Mouse (Mus musculus) midbrain, embryonic 10.5 days (tissue): ENCODE measurements around the gene Pus1. TPM values are rescaled to one million over a fixed set of nuclear protein-coding genes. Genes with fewer than 3 reads are reported as not detected.
"Not testable (repeated sequence)": the region's sequence is repeated elsewhere in the genome, so short reads cannot be mapped to it uniquely, and the experiment has no call there.

Source experiments
- DNase-seq: peaks from one replicate; pipeline ENCODE4 v3.0.0-alpha.2; 2017; ENCODE audit warnings: low spot score
- H3K27ac ChIP-seq: fragments of 300-500 bp; sonication (generic); replicated peaks from 2 replicates; pipeline ENCODE4 v1.5.1; 2016; ENCODE audit warnings: mild to moderate bottlenecking
- H3K27me3 ChIP-seq: fragments of 300-500 bp; sonication (generic); 2 replicates; pipeline ENCODE4 v1.6.1; 2016; ENCODE audit warnings: low read depth, mild to moderate bottlenecking; ENCODE audit not compliant: poor library complexity, severe bottlenecking
- H3K36me3 ChIP-seq: fragments of 300-500 bp; sonication (generic); 2 replicates; pipeline ENCODE4 v1.6.1; 2016; ENCODE audit warnings: mild to moderate bottlenecking, moderate library complexity
- H3K4me1 ChIP-seq: fragments of 300-500 bp; sonication (generic); 2 replicates; pipeline ENCODE4 v1.6.1; 2016
- H3K4me3 ChIP-seq: fragments of 300-500 bp; sonication (generic); 2 replicates; pipeline ENCODE4 v1.5.1; 2016; ENCODE audit warnings: mild to moderate bottlenecking, moderate library complexity
- H3K9me3 ChIP-seq: fragments of 300-500 bp; sonication (generic); replicated peaks from 2 replicates; pipeline ENCODE4 v1.6.1; 2016; ENCODE audit warnings: mild to moderate bottlenecking
- WGBS: fragments of 180-500 bp; shearing (Covaris S2); methylation state at CpG from one replicate; pipeline ENCODE4 v1.1.7; 2016; 5-methylcytosine and 5-hydroxymethylcytosine counted together
- polyA plus RNA-seq: library from polyadenylated mRNA; unstranded; fragments of >200 nt; fragmentation: Nextera tagmentation; extraction: Ambion mirVana; gene quantifications from 2 replicates; pipeline ENCODE4 v1.2.1, GENCODE M21; 2016

Gene Pus1
- polyA plus RNA-seq, 1 experiment from 2014 or later, result 41.3 TPM

DNA sequence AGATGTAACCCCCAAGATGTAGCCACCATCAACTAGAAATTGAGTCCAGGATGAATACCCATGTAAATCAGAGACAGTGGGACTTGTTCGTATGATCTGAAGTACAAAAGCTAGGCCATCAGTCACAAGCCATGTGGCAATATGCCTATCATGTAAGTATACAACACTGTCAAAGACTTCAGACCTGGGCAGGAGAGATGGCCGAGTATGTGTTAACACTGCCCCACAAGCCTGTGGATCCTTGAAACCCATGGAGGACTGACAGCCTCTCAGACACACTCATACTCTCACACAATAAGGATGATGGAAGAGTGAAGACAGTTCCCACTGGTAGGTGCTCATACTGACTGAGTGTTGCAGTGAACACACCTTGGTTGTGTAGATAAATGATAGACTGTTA is 4.3 kb downstream of the Pus1 start:
- H3K27me3 ChIP-seq, result no peaks in the 10 kb centered on the region
- peaks cover 68% of the 10 kb centered on the region for H3K36me3 ChIP-seq
- H3K4me1 ChIP-seq, result peaks cover 32% of the 10 kb centered on the region
- no peak overlapping the region for H3K4me3 ChIP-seq
- no peak overlapping the region for H3K27ac ChIP-seq
- H3K9me3 ChIP-seq, result no peaks in the 10 kb centered on the region
- 87% methylated on average over 2 of the region's 2 CpGs for WGBS
- DNase-seq, result no peak

DNA sequence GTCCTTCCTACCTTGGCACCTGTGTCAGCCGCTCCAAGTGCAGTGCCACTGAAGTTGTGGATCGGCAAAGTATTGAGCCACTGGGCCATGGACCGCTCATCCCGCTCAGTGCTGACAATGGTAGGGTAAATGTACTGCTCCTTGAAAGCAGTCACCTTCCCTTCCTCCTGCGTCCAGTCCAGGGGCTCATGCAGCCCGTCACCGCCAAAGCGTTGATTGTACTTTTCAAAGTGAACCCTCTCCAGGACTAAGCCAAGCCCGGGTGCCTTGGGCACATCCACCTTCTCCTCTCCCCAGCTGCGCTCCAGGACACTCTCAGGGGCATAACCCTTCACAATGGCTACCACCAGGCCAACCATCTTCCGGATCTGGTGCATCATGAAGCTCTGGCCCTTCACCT is 5.9 kb downstream of the Pus1 start:
- Histone ChIP-seq H3K27ac (no peak overlapping the region), H3K36me3 (peaks cover 68% of the 10 kb centered on the region), H3K9me3 (no peaks in the 10 kb centered on the region), H3K4me3 (no peak overlapping the region), H3K27me3 (no peaks in the 10 kb centered on the region), H3K4me1 (peaks cover 28% of the 10 kb centered on the region)
- WGBS, result 94% methylated on average over 11 of the region's 11 CpGs
- DNase-seq, result no peak

DNA sequence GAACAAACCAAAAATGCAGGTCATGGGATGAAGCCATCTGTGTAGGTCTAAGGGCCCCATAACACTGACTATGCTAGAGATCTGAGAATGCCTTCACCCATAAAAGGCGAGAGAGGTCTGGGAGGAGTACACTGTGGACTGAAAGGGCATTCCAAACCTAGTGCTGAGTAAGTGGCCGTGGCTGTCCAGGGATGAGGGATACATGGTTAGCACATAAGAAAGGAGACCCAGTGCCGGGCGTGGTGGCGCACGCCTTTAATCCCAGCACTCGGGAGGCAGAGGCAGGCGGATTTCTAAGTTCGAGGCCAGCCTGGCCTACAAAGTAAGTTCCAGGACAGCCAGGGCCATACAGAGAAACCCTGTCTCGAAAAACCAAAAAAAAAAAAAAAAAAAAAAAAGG is 7.5 kb downstream of the Pus1 start:
- Histone ChIP-seq H3K36me3 (peaks cover 61% of the 10 kb centered on the region), H3K4me1 (peaks cover 26% of the 10 kb centered on the region)
- H3K27me3 ChIP-seq, H3K4me3 ChIP-seq, H3K27ac ChIP-seq, DNase-seq, H3K9me3 ChIP-seq: not testable (repeated sequence)
- 93% methylated on average over 10 of the region's 10 CpGs for WGBS

DNA sequence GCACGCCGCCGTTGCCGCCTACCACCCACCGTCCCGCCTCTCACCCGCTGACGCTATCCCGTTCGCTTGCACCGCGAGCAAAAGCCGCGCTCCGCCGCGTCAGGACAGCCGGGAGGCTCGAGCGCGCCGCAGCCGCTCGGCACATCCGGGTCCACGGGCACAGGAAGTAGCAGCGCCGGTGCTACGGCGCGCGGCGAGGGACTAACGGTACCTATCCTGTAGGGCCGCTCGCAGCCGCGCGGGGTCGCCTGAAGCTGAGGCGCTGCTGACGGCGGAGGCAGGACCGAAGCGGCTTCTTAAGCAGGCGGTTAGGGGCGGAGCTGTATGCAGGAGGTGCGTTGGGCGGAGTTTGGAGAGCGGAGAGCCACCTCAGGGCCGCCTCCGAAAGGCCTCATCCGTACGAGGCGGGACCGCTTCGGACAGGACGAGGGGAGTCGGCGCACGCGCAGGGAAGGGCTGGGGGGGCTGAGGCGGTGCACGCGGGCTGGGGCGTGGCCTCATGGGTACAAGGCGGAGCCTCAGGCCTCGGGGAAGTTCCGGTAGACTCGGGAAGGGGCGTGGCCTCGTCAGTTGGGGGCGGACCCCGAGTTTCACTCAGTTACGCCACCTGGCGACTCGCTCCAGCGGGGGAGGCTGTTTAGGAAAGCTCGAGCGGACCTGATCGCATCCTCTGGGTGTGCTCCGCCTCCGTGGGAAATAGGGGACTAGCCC is 9.9 kb downstream of the Pus1 start, which contains the start of gene Ep400:
TSS of gene Ep400 (minus strand) at position 270 of the 711 bp plus-strand sequence.
- H3K27me3 ChIP-seq, result no peaks in the 10 kb centered on the region
- H3K4me1 ChIP-seq, result peaks cover 26% of the 10 kb centered on the region
- WGBS, result under 1% methylated on average over 83 of the region's 83 CpGs
- H3K27ac ChIP-seq, result peak within 1 kb of the TSS; percentile 95
- peak; percentile 100 for DNase-seq
- peaks cover 41% of the 10 kb centered on the region for H3K36me3 ChIP-seq
- H3K9me3 ChIP-seq, result no peaks in the 10 kb centered on the region
- H3K4me3 ChIP-seq, result peak within 1 kb of the TSS; percentile 93

DNA sequence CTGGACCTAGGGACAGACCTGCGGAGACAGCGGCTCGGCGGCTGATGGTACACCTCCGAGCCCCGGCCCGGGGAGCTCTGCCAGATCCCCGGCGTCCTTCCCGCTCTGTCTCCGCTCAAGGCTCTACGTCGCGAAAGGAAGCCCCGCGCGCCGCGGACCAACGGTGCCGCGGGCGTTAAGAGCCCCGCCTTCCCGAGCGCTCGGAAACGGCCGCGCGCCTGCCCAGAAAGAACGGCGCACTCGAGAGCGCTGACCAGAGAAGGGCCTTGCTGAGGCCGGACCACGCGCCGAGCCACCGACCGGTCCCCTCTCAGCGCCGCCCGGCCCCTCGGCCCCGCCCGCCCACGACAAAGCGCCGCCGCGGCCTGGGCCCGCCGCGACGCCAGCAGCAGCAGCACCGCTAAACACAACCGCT is 10.4 kb downstream of the Pus1 start:
- Histone ChIP-seq H3K36me3 (peaks cover 41% of the 10 kb centered on the region), H3K9me3 (no peaks in the 10 kb centered on the region), H3K4me1 (peaks cover 26% of the 10 kb centered on the region), H3K27ac (peak overlapping the region; percentile 95), H3K27me3 (no peaks in the 10 kb centered on the region), H3K4me3 (peak overlapping the region; percentile 93)
- no peak for DNase-seq
- under 1% methylated on average over 58 of the region's 58 CpGs for WGBS

DNA sequence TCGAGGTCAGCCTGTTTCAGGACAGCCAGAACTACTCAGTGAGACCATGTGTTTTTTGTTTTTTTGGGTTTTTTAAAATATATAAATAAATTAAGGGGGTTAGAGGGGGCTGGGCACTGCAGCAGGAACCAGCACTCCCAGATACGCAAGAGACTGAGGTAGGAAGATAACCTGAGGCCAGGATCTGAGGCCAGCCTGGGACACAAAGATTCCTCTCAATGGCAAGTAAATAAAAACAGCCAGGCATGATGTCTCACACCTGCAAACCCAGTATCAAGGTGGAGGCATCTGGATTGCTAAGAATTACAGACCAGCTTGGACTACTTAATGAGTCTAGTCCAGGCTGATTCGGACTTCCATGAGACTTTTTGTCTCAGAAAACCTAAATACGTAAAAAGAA is 11.2 kb downstream of the Pus1 start:
- Histone ChIP-seq H3K27ac (peak overlapping the region; percentile 95), H3K4me1 (peaks cover 26% of the 10 kb centered on the region), H3K9me3 (no peaks in the 10 kb centered on the region), H3K27me3 (no peaks in the 10 kb centered on the region), H3K36me3 (peaks cover 39% of the 10 kb centered on the region), H3K4me3 (peak overlapping the region; percentile 93)
- no peak for DNase-seq
- WGBS, result 67% methylated on average over 4 of the region's 4 CpGs

DNA sequence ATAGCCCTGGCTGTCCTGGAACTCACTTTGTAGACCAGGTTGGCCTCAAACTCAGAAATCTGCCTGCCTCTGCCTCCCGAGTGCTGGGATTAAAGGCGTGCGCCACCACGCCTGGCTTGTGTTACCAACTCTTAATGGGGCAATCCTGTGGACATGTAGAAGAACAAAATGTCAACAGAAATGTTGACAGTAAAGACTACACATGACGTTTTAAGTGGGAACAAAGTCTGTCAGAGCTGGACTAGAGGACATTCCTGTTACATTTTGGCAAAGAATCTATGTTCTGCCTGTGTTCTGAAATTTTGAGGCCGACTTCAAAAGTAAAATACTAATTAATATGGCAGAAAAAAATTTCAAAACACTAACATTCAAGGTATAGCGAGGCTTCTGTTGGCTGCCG is 16.6 kb downstream of the Pus1 start:
- WGBS, result 97% methylated on average over 8 of the region's 8 CpGs
- H3K36me3 ChIP-seq, result peaks cover 26% of the 10 kb centered on the region
- H3K27me3 ChIP-seq, result no peaks in the 10 kb centered on the region
- no peak overlapping the region for H3K4me3 ChIP-seq
- no peaks in the 10 kb centered on the region for H3K9me3 ChIP-seq
- H3K27ac ChIP-seq, result no peak overlapping the region
- no peak for DNase-seq
- H3K4me1 ChIP-seq, result peaks cover 5% of the 10 kb centered on the region

DNA sequence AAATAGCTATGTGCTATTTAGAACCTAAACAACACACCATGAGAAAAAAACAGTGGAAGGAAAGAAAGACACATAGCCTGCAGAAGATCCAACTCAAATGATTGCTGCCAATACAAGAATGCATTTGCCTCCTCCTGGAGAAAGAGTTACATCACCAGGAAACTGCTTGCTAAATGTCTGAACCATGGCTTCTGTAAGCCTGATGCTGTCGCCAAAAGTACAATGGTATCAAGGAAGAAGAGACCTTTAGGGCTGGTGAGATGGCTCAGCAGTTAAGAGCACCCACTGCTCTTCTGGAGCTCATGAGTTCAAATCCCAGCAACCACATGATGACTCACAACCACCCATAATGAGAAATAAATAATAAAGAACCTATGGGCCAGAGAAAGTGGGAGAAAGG is 35.4 kb downstream of the Pus1 start:
- Histone ChIP-seq H3K9me3 (no peaks in the 10 kb centered on the region), H3K36me3 (peaks cover 57% of the 10 kb centered on the region), H3K4me3 (no peak overlapping the region), H3K4me1 (no peaks in the 10 kb centered on the region), H3K27ac (no peak overlapping the region), H3K27me3 (no peaks in the 10 kb centered on the region)
- no peak for DNase-seq
- WGBS, result 74% methylated on average over 1 of the region's 1 CpGs

DNA sequence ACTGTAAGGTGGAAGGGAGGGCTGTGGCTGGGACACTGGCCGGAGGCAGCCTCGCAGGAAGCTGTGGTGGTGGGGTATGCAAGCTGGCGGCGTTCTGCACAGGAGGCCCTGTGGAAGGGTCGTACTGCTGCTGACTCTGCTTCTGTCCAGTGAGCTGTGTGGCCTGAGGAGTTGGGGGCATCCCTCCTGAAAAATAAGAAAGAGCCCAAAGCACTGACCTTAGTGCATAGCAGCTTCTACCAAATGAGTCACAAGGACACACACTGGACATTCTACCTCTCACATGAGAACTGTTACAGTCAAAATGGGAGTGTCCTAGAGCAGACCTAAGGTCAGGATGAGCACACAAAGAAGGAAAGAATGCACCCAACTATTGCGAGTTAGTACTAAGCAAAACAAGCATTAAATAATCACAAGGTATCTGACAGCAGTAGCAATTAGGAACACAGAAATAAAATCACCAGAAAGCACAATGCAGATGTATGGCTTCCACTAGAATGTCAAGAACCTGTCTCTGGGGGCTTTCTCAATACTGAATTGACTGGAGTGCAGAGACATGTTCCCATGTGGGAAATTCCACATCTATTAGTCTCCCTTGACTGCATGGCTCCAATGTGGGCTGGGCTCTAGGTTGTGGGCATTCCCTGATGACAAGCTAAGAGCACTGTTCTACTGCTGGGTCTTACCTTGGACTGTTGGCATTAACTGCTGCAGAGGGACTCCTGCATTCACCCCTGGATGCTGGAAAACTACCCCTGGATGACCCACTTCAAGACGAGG is 40.8 kb downstream of the Pus1 start:
- peaks cover 71% of the 10 kb centered on the region for H3K36me3 ChIP-seq
- H3K4me3 ChIP-seq, result no peak overlapping the region
- WGBS, result 94% methylated on average over 7 of the region's 7 CpGs
- H3K27me3 ChIP-seq, result no peaks in the 10 kb centered on the region
- H3K9me3 ChIP-seq, result no peaks in the 10 kb centered on the region
- H3K27ac ChIP-seq, result no peak overlapping the region
- H3K4me1 ChIP-seq, result no peaks in the 10 kb centered on the region
- DNase-seq, result no peak

DNA sequence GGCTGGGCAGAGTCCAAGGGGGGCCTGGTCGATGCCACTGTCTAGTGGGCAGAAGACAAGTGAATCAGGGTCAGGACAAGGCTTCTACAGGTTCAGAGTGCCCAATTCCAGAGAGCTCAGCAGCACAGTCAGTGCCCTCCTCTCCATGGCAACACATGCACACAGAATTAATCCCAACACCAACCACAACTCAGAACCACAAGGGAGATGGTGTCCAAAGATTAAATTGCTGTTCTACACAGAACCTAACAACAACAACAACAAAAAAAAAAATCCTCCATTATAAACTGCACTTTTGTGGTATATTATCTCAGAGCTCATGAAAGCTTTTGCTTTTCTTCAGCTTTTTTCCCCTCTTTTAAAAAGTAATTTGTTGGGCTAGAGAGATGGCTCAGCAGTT is 44.9 kb downstream of the Pus1 start:
- Histone ChIP-seq H3K27ac (no peak overlapping the region), H3K9me3 (no peaks in the 10 kb centered on the region), H3K4me3 (no peak overlapping the region), H3K4me1 (no peaks in the 10 kb centered on the region), H3K36me3 (peaks cover 97% of the 10 kb centered on the region), H3K27me3 (no peaks in the 10 kb centered on the region)
- WGBS, result 88% methylated on average over 1 of the region's 1 CpGs
- no peak for DNase-seq

DNA sequence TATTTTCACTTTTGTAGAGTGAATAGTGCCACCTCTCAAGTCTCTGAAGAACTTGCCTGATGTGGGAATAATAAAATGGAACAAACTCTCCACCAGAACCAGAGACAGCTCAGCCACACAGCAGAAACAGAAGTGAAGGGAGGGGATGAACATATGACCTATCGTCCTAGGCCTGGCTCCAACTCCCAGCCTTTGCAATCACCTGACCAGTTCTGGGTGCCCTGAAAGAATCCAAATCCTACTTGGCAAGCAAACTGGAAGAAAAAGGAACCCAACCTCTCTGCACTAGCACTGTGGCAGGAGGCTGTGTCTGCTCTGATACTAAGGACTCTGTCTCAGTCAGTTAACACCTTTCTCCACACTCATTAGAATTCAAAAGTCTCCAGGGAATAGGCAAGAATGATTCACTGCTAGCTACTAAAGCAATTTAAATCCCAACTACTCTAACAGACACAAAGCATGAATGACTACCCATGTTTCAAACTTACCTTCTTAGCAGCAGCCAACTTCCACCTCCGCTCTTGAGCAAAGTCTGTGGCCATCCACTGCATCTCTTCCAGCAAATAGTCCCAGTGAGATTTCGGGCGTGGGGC is 47.1 kb downstream of the Pus1 start:
- no peaks in the 10 kb centered on the region for H3K9me3 ChIP-seq
- DNase-seq, result no peak
- H3K27ac ChIP-seq, result no peak overlapping the region
- no peaks in the 10 kb centered on the region for H3K27me3 ChIP-seq
- peaks cover 97% of the 10 kb centered on the region for H3K36me3 ChIP-seq
- H3K4me3 ChIP-seq, result no peak overlapping the region
- H3K4me1 ChIP-seq, result no peaks in the 10 kb centered on the region
- WGBS, result 94% methylated on average over 4 of the region's 4 CpGs

DNA sequence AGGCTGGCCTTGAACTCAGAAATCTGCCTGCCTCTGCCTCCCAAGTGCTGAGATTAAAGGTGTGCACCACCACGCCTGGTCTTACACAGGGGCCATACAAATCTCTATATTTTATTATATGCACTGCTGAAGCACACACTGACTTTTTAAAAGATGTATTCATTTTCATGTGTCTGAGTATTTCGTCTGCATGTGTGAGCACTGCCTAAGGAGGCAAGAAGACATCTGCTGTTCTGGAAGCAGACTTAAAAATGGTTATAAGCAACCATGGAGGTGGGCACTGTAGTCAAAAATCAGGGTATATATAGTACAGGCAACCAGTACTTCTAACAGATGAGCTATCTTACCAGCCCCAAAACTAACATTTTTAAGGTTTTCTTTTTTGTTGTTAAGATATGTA is 49.2 kb downstream of the Pus1 start:
- H3K27ac ChIP-seq, result no peak overlapping the region
- H3K36me3 ChIP-seq, result peaks cover 96% of the 10 kb centered on the region
- WGBS, result 86% methylated on average over 2 of the region's 2 CpGs
- no peak overlapping the region for H3K4me3 ChIP-seq
- no peaks in the 10 kb centered on the region for H3K4me1 ChIP-seq
- no peaks in the 10 kb centered on the region for H3K9me3 ChIP-seq
- DNase-seq, result no peak
- H3K27me3 ChIP-seq, result no peaks in the 10 kb centered on the region

DNA sequence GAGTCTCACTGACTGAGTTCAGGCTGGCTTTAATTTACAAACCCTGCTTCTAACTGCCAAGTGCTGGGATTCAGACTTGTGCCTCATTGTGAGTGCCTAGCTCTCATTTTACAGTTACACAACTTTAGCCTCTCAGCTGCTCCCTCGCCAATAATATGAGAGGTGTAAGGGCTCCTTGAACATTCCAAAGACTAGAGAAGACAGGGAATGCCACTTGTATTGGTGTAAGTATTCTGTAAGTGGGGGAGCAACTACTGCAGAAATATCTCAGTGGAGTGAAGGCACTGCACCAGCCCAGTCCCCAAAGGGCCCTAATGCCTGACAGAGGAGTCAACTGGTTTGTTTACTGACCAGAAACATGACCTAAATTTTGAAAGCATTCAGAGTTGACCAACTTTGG is 52.6 kb downstream of the Pus1 start:
- Histone ChIP-seq H3K27me3 (no peaks in the 10 kb centered on the region), H3K36me3 (peaks cover 98% of the 10 kb centered on the region)
- 86% methylated on average over 1 of the region's 1 CpGs for WGBS

More for the DNA sequence above, 52.6 kb downstream of the Pus1 start:
- no peaks in the 10 kb centered on the region for H3K9me3 ChIP-seq
- H3K4me3 ChIP-seq, result no peak overlapping the region
- no peaks in the 10 kb centered on the region for H3K4me1 ChIP-seq
- H3K27ac ChIP-seq, result no peak overlapping the region
- DNase-seq, result no peak
